Mouse (Mus musculus): Measurements from ENCODE around the gene Zscan5b.
A peak's percentile ranks its signal among the peaks of the same experiment; 100 is the strongest.
"Not testable (repeated sequence)": the region's sequence is repeated elsewhere in the genome, so short reads cannot be mapped to it uniquely, and the experiment has no call there.

Zscan5b gene

GRCm38 (mm10) chr7:6244361-6245292 lies 22.5 kb downstream of the Zscan5b start:
- DNase-seq (ENCODE audit: low read depth, low spot score): no peak

- DNase-seq (ENCODE audit: low read depth, low spot score): no peak
Observed at GRCm38 (mm10) chr7:6252410-6252809, 30.3 kb downstream of the Zscan5b start, which contains the start of gene Epp13. Epp13 (plus strand) TSS chr7:6252710.

- DNase-seq (ENCODE audit: low read depth, low spot score): no peak
Observed at GRCm38 (mm10) chr7:6254451-6254850, 32.4 kb downstream of the Zscan5b start.

DNA sequence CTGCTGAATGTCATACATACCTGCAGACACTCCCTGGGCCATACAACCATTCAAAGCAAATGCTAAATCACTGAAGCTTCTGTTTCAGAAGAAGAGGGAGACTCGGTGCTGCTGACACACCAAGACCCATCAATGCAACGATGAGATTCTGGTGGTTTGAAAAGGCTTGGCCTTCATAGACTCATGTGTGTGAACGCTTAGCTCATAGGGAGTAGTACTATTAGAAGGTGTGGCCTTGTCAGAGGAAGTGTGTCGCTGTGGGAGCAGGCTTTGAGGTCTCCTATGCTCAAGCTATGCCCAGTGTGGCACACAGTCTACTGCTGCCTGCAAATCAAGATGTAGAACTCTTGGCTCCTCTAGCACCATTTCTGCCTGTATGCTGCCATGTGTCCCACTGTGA lies 35.3 kb downstream of the Zscan5b start:
- DNase-seq (ENCODE audit: low read depth, low spot score): no peak

DNA sequence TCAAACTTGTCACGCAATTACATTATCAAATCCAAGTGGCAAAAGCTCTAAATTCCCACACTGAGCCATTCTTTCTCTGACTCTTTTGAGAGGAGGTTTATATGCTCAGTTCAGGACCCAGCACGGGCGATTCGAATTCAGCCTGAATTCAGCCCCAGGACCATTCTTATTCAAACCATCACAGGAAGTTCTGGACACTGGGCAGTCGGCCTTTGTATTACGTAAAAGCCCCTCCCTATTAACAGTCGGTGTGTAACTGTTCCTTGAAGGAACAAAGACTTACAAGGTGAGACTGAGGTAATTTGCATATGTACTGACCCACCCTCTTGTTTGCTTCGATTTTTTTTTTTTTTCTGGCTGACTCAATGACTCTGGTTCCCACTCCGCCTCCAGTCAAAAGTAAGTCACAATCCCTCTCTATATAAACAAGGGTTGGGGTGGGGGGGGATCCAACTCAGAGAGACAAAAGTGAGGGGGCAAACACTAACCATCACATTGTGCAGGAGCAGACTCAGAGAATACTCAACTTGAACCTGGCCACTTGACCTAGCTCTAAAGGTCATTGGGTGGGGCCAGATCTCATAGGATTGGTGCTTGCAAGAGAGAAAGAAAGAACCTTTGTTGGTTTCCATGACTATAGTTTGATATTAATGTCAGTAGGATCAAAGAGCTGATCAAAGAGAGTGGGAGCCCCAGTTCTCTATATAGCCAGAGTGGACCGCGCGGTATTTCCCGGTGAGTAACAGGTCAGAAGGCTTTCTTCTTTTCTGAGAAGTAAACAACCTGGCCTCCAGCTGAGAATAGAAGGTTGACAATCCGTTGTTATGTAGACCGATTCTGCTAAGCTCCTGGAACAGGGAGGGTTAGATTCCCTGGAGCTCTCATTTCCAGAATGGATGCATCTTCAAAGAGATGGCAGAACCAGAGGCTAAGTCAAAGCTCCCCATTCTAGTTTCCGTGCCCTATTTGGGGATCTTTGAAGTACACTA lies 36.4 kb downstream of the Zscan5b start:
- no peak for DNase-seq (ENCODE audit: low read depth, low spot score)

GRCm38 (mm10) chr7:6260004-6260403 lies 37.9 kb downstream of the Zscan5b start:
- not testable (repeated sequence) for DNase-seq (ENCODE audit: low read depth, low spot score)

DNA sequence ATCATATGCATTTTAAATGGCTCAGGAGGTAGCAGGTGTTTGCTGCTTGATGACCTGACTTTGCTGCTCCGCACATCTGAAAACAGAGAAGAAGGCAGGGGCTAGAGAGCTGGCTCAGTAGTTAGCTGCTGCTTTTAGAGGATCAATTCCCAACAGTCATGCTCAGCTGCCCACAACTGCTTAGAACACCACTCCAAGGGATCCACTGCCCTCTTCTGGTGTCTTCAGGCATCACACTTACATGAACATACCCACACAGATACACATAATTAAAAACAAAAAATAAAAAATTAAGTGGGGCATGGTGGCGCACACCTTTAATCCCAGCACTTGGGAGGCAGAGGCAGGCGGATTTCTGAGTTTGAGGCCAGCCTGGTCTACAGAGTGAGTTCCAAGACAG lies 40.0 kb downstream of the Zscan5b start:
- DNase-seq (ENCODE audit: low read depth, low spot score): no peak

GRCm38 (mm10) chr7:6262984-6263383 lies 40.9 kb downstream of the Zscan5b start:
- no peak for DNase-seq (ENCODE audit: low read depth, low spot score)

DNA sequence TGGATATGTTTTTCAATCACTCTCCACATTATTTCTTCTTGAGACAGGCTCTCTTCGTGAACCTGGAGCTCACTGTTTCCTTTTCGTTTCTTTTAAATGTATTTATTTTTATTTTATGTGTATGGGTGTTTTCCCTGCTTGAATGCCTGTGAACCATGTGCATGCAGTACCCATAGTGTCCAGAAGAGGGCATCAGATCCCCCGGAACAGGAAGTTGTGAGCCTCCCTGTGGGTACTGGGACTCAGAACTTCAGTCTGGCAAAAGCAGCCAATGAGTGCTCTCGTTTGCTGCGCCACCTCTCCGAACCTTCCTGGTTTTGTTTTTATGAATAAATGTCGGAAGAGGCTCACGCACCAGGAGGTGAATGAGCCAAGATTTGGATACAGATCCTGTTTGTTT lies 43.6 kb downstream of the Zscan5b start:
- DNase-seq (ENCODE audit: low read depth, low spot score): peak; percentile 42

DNA sequence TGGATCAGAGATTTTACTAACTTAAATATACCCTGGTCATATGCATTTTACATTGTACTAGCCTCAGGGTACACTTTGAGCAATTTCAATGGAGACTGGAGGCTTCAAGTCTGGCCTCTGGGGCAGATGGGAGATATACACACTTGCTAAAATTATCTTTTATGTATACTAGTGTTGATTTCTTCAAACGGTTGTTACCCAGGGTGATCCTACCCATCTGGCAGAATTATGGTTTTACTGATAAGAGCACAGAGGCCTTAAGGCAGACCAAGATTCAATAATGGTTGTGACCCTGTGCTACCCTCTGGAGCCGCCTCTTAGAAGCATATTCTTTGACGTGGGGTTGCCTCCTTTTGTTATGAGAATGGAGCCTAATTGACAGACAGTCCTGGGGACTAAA lies 55.8 kb downstream of the Zscan5b start:
- no peak for DNase-seq (ENCODE audit: low read depth, low spot score)

GRCm38 (mm10) chr7:6282749-6283148 lies 60.7 kb downstream of the Zscan5b start:
- peak; percentile 71 for DNase-seq (ENCODE audit: low read depth, low spot score)

GRCm38 (mm10) chr7:6283451-6284075 lies 61.5 kb downstream of the Zscan5b start:
- DNase-seq (ENCODE audit: low read depth, low spot score): peak; percentile 76

GRCm38 (mm10) chr7:6284442-6285012 lies 62.4 kb downstream of the Zscan5b start:
- DNase-seq (ENCODE audit: low read depth, low spot score): no peak

DNA sequence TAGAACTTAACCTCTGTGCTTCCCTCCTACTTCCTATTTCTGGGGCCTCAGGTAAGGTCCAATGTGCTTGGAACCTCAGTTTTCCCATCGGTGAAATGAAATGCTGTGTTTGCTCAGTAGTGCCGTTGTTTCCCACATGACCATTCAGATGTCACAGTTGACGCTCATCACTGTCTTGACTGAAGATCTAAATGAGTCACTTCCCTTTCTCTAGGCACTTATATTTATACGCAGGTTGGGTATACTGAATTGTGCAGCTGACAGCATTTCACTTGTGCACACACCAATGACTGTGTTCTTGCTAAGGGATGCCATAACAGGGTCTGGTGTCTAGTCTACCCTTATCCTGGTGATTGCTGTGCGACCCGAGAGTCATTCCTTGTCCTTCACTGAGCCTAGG lies 63.3 kb downstream of the Zscan5b start:
- DNase-seq (ENCODE audit: low read depth, low spot score): no peak

GRCm38 (mm10) chr7:6285842-6286705 lies 64.0 kb downstream of the Zscan5b start, which contains the start of gene Zfp667:
Zfp667 (plus strand) TSS chr7:6286579.
- peak; percentile 82 for DNase-seq (ENCODE audit: low read depth, low spot score)

GRCm38 (mm10) chr7:6286921-6287531 lies 64.9 kb downstream of the Zscan5b start:
- DNase-seq (ENCODE audit: low read depth, low spot score): peak; percentile 37

All from c-Kit-negative CD71-positive TER-119-positive erythroid progenitor cells, embryonic 14.5 days (primary cell).